Mouse (Mus musculus) MEL (cell line): ENCODE measurements around the gene Dnase1l1.

ENCODE experiments used
- CTCF ChIP-seq, 3 experiments: IDR thresholded peaks in 2 of 3; conservative IDR thresholded peaks in 1 of 3; 2 replicates each; pipeline ENCODE4 v1.5.1; 2011 to 2012; ENCODE audit warnings: low read length in 3 of 3, low read depth in 2 of 3, mild to moderate bottlenecking in 2 of 3, improper control_type of control experiment in 1 of 3, inconsistent platforms in 1 of 3, mixed read lengths in 1 of 3, moderate library complexity in 1 of 3; ENCODE audit not compliant: control insufficient read depth in 1 of 3, insufficient read depth in 1 of 3, poor library complexity in 1 of 3, severe bottlenecking in 1 of 3
- ETS1 ChIP-seq: IDR thresholded peaks from 2 replicates; pipeline ENCODE4 v1.6.1; 2012; ENCODE audit warnings: low read depth, mild to moderate bottlenecking, inconsistent platforms, low read length, improper control_type of control experiment, moderate library complexity
- GATA1 ChIP-seq: IDR thresholded peaks from 2 replicates; pipeline ENCODE4 v1.6.1; 2011; ENCODE audit warnings: low read depth, low read length, improper control_type of control experiment
- HCFC1 ChIP-seq: IDR thresholded peaks from 2 replicates; pipeline ENCODE4 v1.6.1; 2012; ENCODE audit warnings: low read depth, mild to moderate bottlenecking, inconsistent platforms, low read length, improper control_type of control experiment, moderate library complexity
- POLR2A ChIP-seq, 2 experiments: IDR thresholded peaks; 2 replicates each; pipeline ENCODE4 v1.6.1; 2011 to 2012; ENCODE audit warnings: low read length in 2 of 2, mild to moderate bottlenecking in 2 of 2, control low read depth in 1 of 2, improper control_type of control experiment in 1 of 2, low read depth in 1 of 2, moderate library complexity in 1 of 2; ENCODE audit not compliant: control insufficient read depth in 1 of 2, insufficient read depth in 1 of 2, poor library complexity in 1 of 2
- USF1 ChIP-seq: IDR thresholded peaks from 2 replicates; pipeline ENCODE4 v1.6.1; 2014; ENCODE audit warnings: low read depth, mild to moderate bottlenecking, inconsistent platforms, low read length, improper control_type of control experiment, moderate library complexity
- ZNF384 ChIP-seq: IDR thresholded peaks from 2 replicates; pipeline ENCODE4 v1.6.1; 2012; ENCODE audit warnings: low read depth, mild to moderate bottlenecking, inconsistent platforms, low read length, improper control_type of control experiment

DNA sequence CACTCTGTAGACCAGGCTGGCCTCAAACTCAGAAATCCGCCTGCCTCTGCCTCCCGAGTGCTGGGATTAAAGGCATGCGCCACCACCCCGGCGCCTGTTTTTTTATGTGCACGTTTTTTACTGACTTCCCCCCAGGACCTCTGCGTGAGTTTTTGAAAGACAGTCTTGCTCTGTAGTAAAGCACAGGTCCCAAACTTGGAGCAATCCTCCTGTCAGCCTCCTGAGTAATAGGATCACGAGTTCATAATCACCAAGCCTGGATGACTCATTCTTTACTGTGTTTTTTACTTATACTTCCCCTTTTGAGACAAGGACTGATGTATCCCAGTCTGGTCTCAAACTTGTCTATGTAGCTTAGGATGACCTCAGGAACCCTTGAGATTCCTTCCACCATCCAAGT, 4.2 kb downstream of the Dnase1l1 start:
- TF ChIP-seq CTCF (IDR thresholded peaks at IDR 0.05 in 2 of 3, conservative IDR thresholded peaks at IDR 0.05 in 1 of 3; ENCODE audit: control insufficient read depth in 1 of 3, insufficient read depth in 1 of 3, low read depth in 2 of 3, low read length in 3 of 3, poor library complexity in 1 of 3, severe bottlenecking in 1 of 3), result no peak
- TF ChIP-seq POLR2A (IDR thresholded peaks at IDR 0.05; ENCODE audit: control insufficient read depth in 1 of 2, insufficient read depth in 1 of 2, low read depth in 1 of 2, low read length in 2 of 2, poor library complexity in 1 of 2), result no peak
- peak; percentile 75 for TF ChIP-seq ETS1
- no peak for TF ChIP-seq GATA1
- no peak for TF ChIP-seq ZNF384
- no peak for TF ChIP-seq HCFC1
- TF ChIP-seq USF1, result 0 out of 2 replicates have a peak, but pooled peaks have one; percentile 14
